Comparison of ENCODE assay signal across 23 mouse cellular contexts in genomic region chr13:9151619-9152018, GRCm38 (mm10). TPM values are rescaled to one million over a fixed set of nuclear protein-coding genes. Genes with fewer than 3 reads are reported as not detected.
A peak's percentile ranks its signal among the peaks of the same experiment; 100 is the strongest.
DNase-seq lines count a peak whose midpoint lies in the region; ATAC-seq and TF ChIP-seq lines count a peak whose summit lies in the region.
"Had no signal": no experiment of that assay in that cellular context is flagged by ENCODE, and none has a peak within 500 bp of the region (broad histone marks: within the 10 kb centered on the region; RNA-seq: fewer than 3 reads in every experiment).

No protein-coding gene starts in this region.

- no peak overlapping the region for H3K9ac ChIP-seq in stomach, embryonic 16.5 days (ENCODE audit: low read length)
- H3K9ac ChIP-seq in stomach, postnatal 0 days (ENCODE audit: low read length), result no peak overlapping the region
- H3K9ac ChIP-seq in intestine, embryonic 15.5 days, result no peak overlapping the region
- H3K9ac ChIP-seq in intestine, postnatal 0 days (ENCODE audit: low read depth, low read length), result no peak overlapping the region
- H3K9ac ChIP-seq: embryonic facial prominence, embryonic 13.5 days; embryonic facial prominence, embryonic 15.5 days; forebrain, embryonic 12.5 days had no signal

- H3K4me3 ChIP-seq in stomach, embryonic 16.5 days (replicated peaks; ENCODE audit: low read length), result no peak overlapping the region
- no peak overlapping the region for H3K4me3 ChIP-seq in stomach, postnatal 0 days (ENCODE audit: low read depth, low read length)
- H3K4me3 ChIP-seq in intestine, embryonic 15.5 days (replicated peaks), result no peak overlapping the region
- no peak overlapping the region for H3K4me3 ChIP-seq in intestine, postnatal 0 days (ENCODE audit: low read depth, low read length)
- H3K4me3 ChIP-seq: embryonic facial prominence, embryonic 13.5 days; embryonic facial prominence, embryonic 15.5 days; erythroblast, embryonic 14.5 days; forebrain, embryonic 10.5 days; forebrain, embryonic 12.5 days had no signal

- TF ChIP-seq EP300 in stomach, postnatal 0 days (optimal IDR thresholded peaks at IDR 0.05), result no peak

- no peaks in the 10 kb centered on the region for H3K9me3 ChIP-seq in stomach, embryonic 16.5 days (replicated peaks; ENCODE audit: control insufficient read depth, low read length)
- H3K9me3 ChIP-seq in stomach, postnatal 0 days (ENCODE audit: control insufficient read depth, low read length), result no peaks in the 10 kb centered on the region
- no peaks in the 10 kb centered on the region for H3K9me3 ChIP-seq in intestine, embryonic 15.5 days
- H3K9me3 ChIP-seq in intestine, postnatal 0 days (ENCODE audit: control insufficient read depth), result no peaks in the 10 kb centered on the region
- H3K9me3 ChIP-seq: embryonic facial prominence, embryonic 13.5 days; embryonic facial prominence, embryonic 15.5 days; forebrain, embryonic 10.5 days; forebrain, embryonic 12.5 days had no signal

- H3K4me1 ChIP-seq in stomach, embryonic 16.5 days (ENCODE audit: control insufficient read depth, insufficient read depth, low read length), result no peaks in the 10 kb centered on the region
- H3K4me1 ChIP-seq in stomach, postnatal 0 days (replicated peaks; ENCODE audit: control insufficient read depth, insufficient read depth), result no peaks in the 10 kb centered on the region
- H3K4me1 ChIP-seq in intestine, embryonic 15.5 days (replicated peaks), result peaks cover 7% of the 10 kb centered on the region; the same call in 1 of the 2 replicates
- no peaks in the 10 kb centered on the region for H3K4me1 ChIP-seq in intestine, postnatal 0 days (replicated peaks; ENCODE audit: control insufficient read depth, insufficient read depth, low read length)
- H3K4me1 ChIP-seq: embryonic facial prominence, embryonic 13.5 days; embryonic facial prominence, embryonic 15.5 days had no signal

- intact Hi-C loops in heart, postnatal 36 days (cut with DNase I), result no loop called here

- no peak overlapping the region for H3K4me2 ChIP-seq in stomach, embryonic 16.5 days (ENCODE audit: low read depth, low read length)
- H3K4me2 ChIP-seq in stomach, postnatal 0 days (replicated peaks; ENCODE audit: low read depth), result no peak overlapping the region
- no peak overlapping the region; the same call in 1 of the 2 replicates for H3K4me2 ChIP-seq in intestine, embryonic 15.5 days (replicated peaks)
- 0 out of 2 replicates have a peak overlapping the region, but pooled peaks have one; percentile 13 for H3K4me2 ChIP-seq in intestine, postnatal 0 days (replicated peaks; ENCODE audit: low read depth)
- H3K4me2 ChIP-seq: embryonic facial prominence, embryonic 13.5 days; embryonic facial prominence, embryonic 15.5 days; forebrain, embryonic 12.5 days had no signal

- ATAC-seq in stomach, embryonic 16.5 days (ENCODE audit: insufficient read depth, low FRiP score), result no peak
- no peak for ATAC-seq in stomach, postnatal 0 days (ENCODE audit: low FRiP score, low TSS enrichment)
- ATAC-seq in intestine, embryonic 15.5 days, result peak; percentile 52
- peak; percentile 72 for ATAC-seq in intestine, postnatal 0 days
- ATAC-seq: forebrain, embryonic 14.5 days had no signal

- H3K27ac ChIP-seq in stomach, embryonic 16.5 days (ENCODE audit: low read length), result peak overlapping the region; percentile 38; the same call in 1 of the 2 replicates
- no peak overlapping the region for H3K27ac ChIP-seq in stomach, postnatal 0 days (replicated peaks)
- peak overlapping the region; percentile 59; the same call in 1 of the 2 replicates for H3K27ac ChIP-seq in intestine, embryonic 15.5 days
- H3K27ac ChIP-seq in intestine, postnatal 0 days (ENCODE audit: low read depth, low read length), result peak overlapping the region; percentile 80
- H3K27ac ChIP-seq: embryonic facial prominence, embryonic 13.5 days; embryonic facial prominence, embryonic 15.5 days; forebrain, embryonic 10.5 days; forebrain, embryonic 12.5 days had no signal

- no peaks in the 10 kb centered on the region for H3K27me3 ChIP-seq in stomach, embryonic 16.5 days (ENCODE audit: control insufficient read depth, insufficient read depth, low read length)
- no peaks in the 10 kb centered on the region for H3K27me3 ChIP-seq in stomach, postnatal 0 days (ENCODE audit: control insufficient read depth, insufficient read depth, low read length)
- no peaks in the 10 kb centered on the region for H3K27me3 ChIP-seq in intestine, embryonic 15.5 days (replicated peaks)
- no peaks in the 10 kb centered on the region for H3K27me3 ChIP-seq in intestine, postnatal 0 days (replicated peaks; ENCODE audit: control insufficient read depth, insufficient read depth, low read length)
- H3K27me3 ChIP-seq: embryonic facial prominence, embryonic 13.5 days; embryonic facial prominence, embryonic 15.5 days; forebrain, embryonic 12.5 days had no signal

- no peak for DNase-seq in stomach, postnatal 0 days (ENCODE audit: low spot score)
- DNase-seq in heart, postnatal 36 days, result no peak
- no peak for DNase-seq in kidney, postnatal 14 days
- DNase-seq in kidney, postnatal 10 days, result no peak
- DNase-seq: adrenal gland, adult 2 months; adrenal gland, postnatal 10 days; adrenal gland, postnatal 25 days; cerebellum, adult 11 months; cerebellum, adult 18-20 months; cerebellum, adult 8-10 months; cerebellum, adult 9-11 months; cerebellum, postnatal 14 days; cerebellum, postnatal 36 days; embryo, embryonic 11 days had no signal

- WGBS in stomach, embryonic 16.5 days, result 91% methylated on average over 4 of the region's 4 CpGs
- 89% methylated on average over 4 of the region's 4 CpGs for WGBS in stomach, postnatal 0 days
- 73% methylated on average over 4 of the region's 4 CpGs for WGBS in intestine, embryonic 15.5 days
- WGBS in intestine, postnatal 0 days, result 54% methylated on average over 4 of the region's 4 CpGs

- no peak for TF ChIP-seq CTCF in stomach, postnatal 0 days (IDR thresholded peaks at IDR 0.05; ENCODE audit: low read depth)
- TF ChIP-seq CTCF in intestine, postnatal 0 days (IDR thresholded peaks at IDR 0.05; ENCODE audit: low read depth), result no peak

- peaks cover 28% of the 10 kb centered on the region for H3K36me3 ChIP-seq in stomach, embryonic 16.5 days (ENCODE audit: control insufficient read depth, insufficient read depth, low read length)
- peaks cover 4% of the 10 kb centered on the region for H3K36me3 ChIP-seq in stomach, postnatal 0 days (ENCODE audit: control insufficient read depth, insufficient read depth, low read length)
- H3K36me3 ChIP-seq in intestine, embryonic 15.5 days, result peaks cover 25% of the 10 kb centered on the region
- H3K36me3 ChIP-seq in intestine, postnatal 0 days (ENCODE audit: control insufficient read depth, insufficient read depth), result peaks cover 48% of the 10 kb centered on the region

RNA-seq across cellular contexts. Expression of gene Larp4b, which starts 57.9 kb away (rescaled TPM):
- polyA plus RNA-seq in stomach, embryonic 16.5 days (2015; fragmentation: Nextera tagmentation; extraction: Ambion mirVana), result 37.9 and 40.4 TPM in 2 replicates
- 28.4 and 29.0 TPM in 2 replicates for polyA plus RNA-seq in stomach, postnatal 0 days (2015; fragmentation: Nextera tagmentation; extraction: Ambion mirVana)
- polyA plus RNA-seq in intestine, embryonic 15.5 days (2015; fragmentation: Nextera tagmentation; extraction: Ambion mirVana), result 37.6 and 38.3 TPM in 2 replicates
- polyA plus RNA-seq in intestine, postnatal 0 days (2015; fragmentation: Nextera tagmentation; extraction: Ambion mirVana), result 32.5 and 35.8 TPM in 2 replicates
- 10 to 100 TPM; 65.5 to 74.2 TPM for total RNA-seq in heart, postnatal 36 days (2021)

Comparison
In these comparisons a context has a peak if more than half of its experiments do, and no peak if none do; other contexts are left out.
1. ATAC-seq: peak in intestine, embryonic 15.5 days (single experiment) and intestine, postnatal 0 days (single experiment); none in stomach, embryonic 16.5 days (single experiment) and stomach, postnatal 0 days (single experiment).